Mouse (Mus musculus): ENCODE results near the gene Brd7.

GRCm38 (mm10) chr8:88283243-88284115 is 78.5 kb downstream of the Brd7 start:
- no peak for TF ChIP-seq POLR2A (IDR thresholded peaks at IDR 0.05; ENCODE audit: insufficient read depth, low read length)
- no peak for TF ChIP-seq CTCF (IDR thresholded peaks at IDR 0.05; ENCODE audit: low read depth, low read length)

Measured in ES-Bruce4 (cell line).